Mouse (Mus musculus): ENCODE measurements around the gene Ttll3. TPM values are rescaled to one million over a fixed set of nuclear protein-coding genes. Genes with fewer than 3 reads are reported as not detected.
A peak's percentile ranks its signal among the peaks of the same experiment; 100 is the strongest.

Gene Ttll3
- polyA plus RNA-seq, 1 experiment from 2014 or later = 2.5 TPM

GRCm38 (mm10) chr6:113386025-113386424, 3.0 kb upstream of the Ttll3 start:
- ATAC-seq (no peak), DNase-seq (ENCODE audit: low spot score) (no peak)
- no peaks in the 10 kb centered on the region for H3K4me1 ChIP-seq (ENCODE audit: control insufficient read depth, insufficient read depth, low read length)
- peaks cover 95% of the 10 kb centered on the region for H3K36me3 ChIP-seq (ENCODE audit: control insufficient read depth, insufficient read depth, low read length)
- H3K4me2 ChIP-seq (ENCODE audit: low read length) = no peak overlapping the region
- H3K9me3 ChIP-seq (replicated peaks; ENCODE audit: control insufficient read depth, low read length) = no peaks in the 10 kb centered on the region
- H3K9ac ChIP-seq (ENCODE audit: low read length) = no peak overlapping the region
- 89% methylated on average over 3 of the region's 3 CpGs for WGBS
- no peaks in the 10 kb centered on the region for H3K27me3 ChIP-seq (replicated peaks; ENCODE audit: control insufficient read depth, insufficient read depth, low read length)
- H3K27ac ChIP-seq (ENCODE audit: low read depth, low read length) = no peak overlapping the region
- H3K4me3 ChIP-seq (ENCODE audit: low read depth, low read length) = no peak overlapping the region

GRCm38 (mm10) chr6:113390715-113391114, 1.7 kb downstream of the Ttll3 start:
- DNase-seq (ENCODE audit: low spot score) (no peak), ATAC-seq (no peak)
- H3K27me3 ChIP-seq (replicated peaks; ENCODE audit: control insufficient read depth, insufficient read depth, low read length) = no peaks in the 10 kb centered on the region
- no peak overlapping the region for H3K4me2 ChIP-seq (ENCODE audit: low read length)
- peaks cover 49% of the 10 kb centered on the region for H3K36me3 ChIP-seq (ENCODE audit: control insufficient read depth, insufficient read depth, low read length)
- H3K4me3 ChIP-seq (ENCODE audit: low read depth, low read length) = no peak overlapping the region
- no peak overlapping the region for H3K27ac ChIP-seq (ENCODE audit: low read depth, low read length)
- 93% methylated on average over 3 of the region's 3 CpGs for WGBS
- peaks cover 6% of the 10 kb centered on the region; the same call in 1 of the 2 replicates for H3K4me1 ChIP-seq (ENCODE audit: control insufficient read depth, insufficient read depth, low read length)
- H3K9me3 ChIP-seq (replicated peaks; ENCODE audit: control insufficient read depth, low read length) = no peaks in the 10 kb centered on the region
- H3K9ac ChIP-seq (ENCODE audit: low read length) = no peak overlapping the region

GRCm38 (mm10) chr6:113392015-113392386, 2.9 kb downstream of the Ttll3 start:
- H3K36me3 ChIP-seq (ENCODE audit: control insufficient read depth, insufficient read depth, low read length) = peaks cover 38% of the 10 kb centered on the region
- peak overlapping the region; percentile 41 for H3K4me3 ChIP-seq (ENCODE audit: low read depth, low read length)
- H3K4me2 ChIP-seq (ENCODE audit: low read length) = peak overlapping the region; percentile 76
- DNase-seq (ENCODE audit: low spot score) = no peak
- peak overlapping the region; percentile 74 for H3K9ac ChIP-seq (ENCODE audit: low read length)
- peak overlapping the region; percentile 71; the same call in 1 of the 2 replicates for H3K27ac ChIP-seq (ENCODE audit: low read depth, low read length)
- peaks cover 6% of the 10 kb centered on the region; the same call in 1 of the 2 replicates for H3K4me1 ChIP-seq (ENCODE audit: control insufficient read depth, insufficient read depth, low read length)
- H3K27me3 ChIP-seq (replicated peaks; ENCODE audit: control insufficient read depth, insufficient read depth, low read length) = no peaks in the 10 kb centered on the region
- ATAC-seq = no peak; the same call in 1 of the 2 replicates
- no peaks in the 10 kb centered on the region for H3K9me3 ChIP-seq (replicated peaks; ENCODE audit: control insufficient read depth, low read length)
- 25% methylated on average over 10 of the region's 10 CpGs for whole genome bisulfite sequencing

GRCm38 (mm10) chr6:113392387-113393071, 3.5 kb downstream of the Ttll3 start:
- Histone ChIP-seq H3K4me3 (ENCODE audit: low read depth, low read length) (peak overlapping the region; percentile 41), H3K27me3 (replicated peaks; ENCODE audit: control insufficient read depth, insufficient read depth, low read length) (no peaks in the 10 kb centered on the region), H3K9ac (ENCODE audit: low read length) (peak overlapping the region; percentile 74), H3K27ac (ENCODE audit: low read depth, low read length) (peak overlapping the region; percentile 71; the same call in 1 of the 2 replicates), H3K4me1 (ENCODE audit: control insufficient read depth, insufficient read depth, low read length) (peaks cover 6% of the 10 kb centered on the region; the same call in 1 of the 2 replicates), H3K4me2 (ENCODE audit: low read length) (peak overlapping the region; percentile 76), H3K36me3 (ENCODE audit: control insufficient read depth, insufficient read depth, low read length) (peaks cover 33% of the 10 kb centered on the region), H3K9me3 (replicated peaks; ENCODE audit: control insufficient read depth, low read length) (no peaks in the 10 kb centered on the region)
- DNase-seq (ENCODE audit: low spot score) (peak; percentile 73), ATAC-seq (peak; percentile 92)
- WGBS = 1% methylated on average over 46 of the region's 51 CpGs

GRCm38 (mm10) chr6:113393951-113394350, 4.9 kb downstream of the Ttll3 start:
- WGBS = 89% methylated on average over 6 of the region's 6 CpGs
- H3K9me3 ChIP-seq (replicated peaks; ENCODE audit: control insufficient read depth, low read length) = no peaks in the 10 kb centered on the region
- ATAC-seq (no peak), DNase-seq (ENCODE audit: low spot score) (no peak)
- no peak overlapping the region for H3K27ac ChIP-seq (ENCODE audit: low read depth, low read length)
- H3K4me2 ChIP-seq (ENCODE audit: low read length) = no peak overlapping the region
- no peak overlapping the region for H3K4me3 ChIP-seq (ENCODE audit: low read depth, low read length)
- no peaks in the 10 kb centered on the region for H3K27me3 ChIP-seq (replicated peaks; ENCODE audit: control insufficient read depth, insufficient read depth, low read length)
- H3K36me3 ChIP-seq (ENCODE audit: control insufficient read depth, insufficient read depth, low read length) = peaks cover 24% of the 10 kb centered on the region
- no peak overlapping the region for H3K9ac ChIP-seq (ENCODE audit: low read length)
- peaks cover 6% of the 10 kb centered on the region; the same call in 1 of the 2 replicates for H3K4me1 ChIP-seq (ENCODE audit: control insufficient read depth, insufficient read depth, low read length)

- Histone ChIP-seq H3K9me3 (replicated peaks; ENCODE audit: control insufficient read depth, low read length) (no peaks in the 10 kb centered on the region), H3K4me1 (ENCODE audit: control insufficient read depth, insufficient read depth, low read length) (peaks cover 6% of the 10 kb centered on the region; the same call in 1 of the 2 replicates), H3K4me3 (ENCODE audit: low read depth, low read length) (no peak overlapping the region), H3K27me3 (replicated peaks; ENCODE audit: control insufficient read depth, insufficient read depth, low read length) (no peaks in the 10 kb centered on the region), H3K4me2 (ENCODE audit: low read length) (no peak overlapping the region), H3K9ac (ENCODE audit: low read length) (no peak overlapping the region), H3K27ac (ENCODE audit: low read depth, low read length) (no peak overlapping the region), H3K36me3 (ENCODE audit: control insufficient read depth, insufficient read depth, low read length) (peaks cover 16% of the 10 kb centered on the region)
- DNase-seq (ENCODE audit: low spot score) = no peak
- ATAC-seq = no peak
- WGBS = 93% methylated on average over 11 of the region's 11 CpGs
Observed at GRCm38 (mm10) chr6:113394811-113395210, 5.8 kb downstream of the Ttll3 start.

GRCm38 (mm10) chr6:113395501-113395900, 6.4 kb downstream of the Ttll3 start:
- H3K4me1 ChIP-seq (ENCODE audit: control insufficient read depth, insufficient read depth, low read length) = peaks cover 6% of the 10 kb centered on the region; the same call in 1 of the 2 replicates
- no peak for DNase-seq (ENCODE audit: low spot score)
- 95% methylated on average over 6 of the region's 6 CpGs for WGBS

GRCm38 (mm10) chr6:113396270-113397030, 7.4 kb downstream of the Ttll3 start:
- no peaks in the 10 kb centered on the region for H3K27me3 ChIP-seq (replicated peaks; ENCODE audit: control insufficient read depth, insufficient read depth, low read length)
- no peak for DNase-seq (ENCODE audit: low spot score)
- 83% methylated on average over 10 of the region's 10 CpGs for WGBS
- H3K36me3 ChIP-seq (ENCODE audit: control insufficient read depth, insufficient read depth, low read length) = peaks cover 6% of the 10 kb centered on the region; the same call in 1 of the 2 replicates
- no peak overlapping the region for H3K4me3 ChIP-seq (ENCODE audit: low read depth, low read length)
- no peak overlapping the region for H3K4me2 ChIP-seq (ENCODE audit: low read length)
- no peaks in the 10 kb centered on the region for H3K9me3 ChIP-seq (replicated peaks; ENCODE audit: control insufficient read depth, low read length)
- H3K4me1 ChIP-seq (ENCODE audit: control insufficient read depth, insufficient read depth, low read length) = peaks cover 6% of the 10 kb centered on the region; the same call in 1 of the 2 replicates
- H3K9ac ChIP-seq (ENCODE audit: low read length) = no peak overlapping the region
- ATAC-seq = no peak
- no peak overlapping the region for H3K27ac ChIP-seq (ENCODE audit: low read depth, low read length)

More at GRCm38 (mm10) chr6:113395501-113395900, 6.4 kb downstream of the Ttll3 start:
- no peak overlapping the region for H3K4me2 ChIP-seq (ENCODE audit: low read length)
- H3K27ac ChIP-seq (ENCODE audit: low read depth, low read length) = no peak overlapping the region
- no peak overlapping the region for H3K9ac ChIP-seq (ENCODE audit: low read length)
- no peaks in the 10 kb centered on the region for H3K9me3 ChIP-seq (replicated peaks; ENCODE audit: control insufficient read depth, low read length)
- H3K4me3 ChIP-seq (ENCODE audit: low read depth, low read length) = no peak overlapping the region
- no peak for ATAC-seq
- H3K27me3 ChIP-seq (replicated peaks; ENCODE audit: control insufficient read depth, insufficient read depth, low read length) = no peaks in the 10 kb centered on the region
- H3K36me3 ChIP-seq (ENCODE audit: control insufficient read depth, insufficient read depth, low read length) = peaks cover 9% of the 10 kb centered on the region
